Mouse (Mus musculus): Measurements from ENCODE around the gene Hs3st5. TPM values are rescaled to one million over a fixed set of nuclear protein-coding genes. Genes with fewer than 3 reads are reported as not detected.

Gene Hs3st5
- polyA plus RNA-seq, 1 experiment from 2014 or later: 0.13 TPM

- Histone ChIP-seq H3K9me3 (replicated peaks; ENCODE audit: control insufficient read depth, low read length) (no peaks in the 10 kb centered on the region), H3K4me1 (ENCODE audit: control insufficient read depth, insufficient read depth, low read length) (no peaks in the 10 kb centered on the region), H3K36me3 (ENCODE audit: control insufficient read depth, insufficient read depth, low read length) (no peaks in the 10 kb centered on the region), H3K27ac (ENCODE audit: low read depth, low read length) (no peak overlapping the region), H3K4me2 (no peak overlapping the region), H3K9ac (ENCODE audit: low read depth, low read length) (no peak overlapping the region), H3K27me3 (ENCODE audit: control insufficient read depth, insufficient read depth, low read length) (no peaks in the 10 kb centered on the region), H3K4me3 (ENCODE audit: low read depth, low read length) (no peak overlapping the region)
- no peak for ATAC-seq (replicated peaks; ENCODE audit: insufficient number of reproducible peaks, low FRiP score, low TSS enrichment)
- WGBS (ENCODE audit: insufficient replicate concordance): 73% methylated on average over 1 of the region's 1 CpGs
These were observed 13.0 kb upstream of the Hs3st5 start for GRCm38 (mm10) chr10:36493566-36493965.

GRCm38 (mm10) chr10:36499713-36500112 lies 6.9 kb upstream of the Hs3st5 start:
- WGBS (ENCODE audit: insufficient replicate concordance): 90% methylated on average over 1 of the region's 1 CpGs
- ATAC-seq (replicated peaks; ENCODE audit: insufficient number of reproducible peaks, low FRiP score, low TSS enrichment): no peak
- no peak overlapping the region for H3K4me2 ChIP-seq
- no peaks in the 10 kb centered on the region for H3K27me3 ChIP-seq (ENCODE audit: control insufficient read depth, insufficient read depth, low read length)
- H3K4me3 ChIP-seq (ENCODE audit: low read depth, low read length): no peak overlapping the region
- no peaks in the 10 kb centered on the region for H3K9me3 ChIP-seq (replicated peaks; ENCODE audit: control insufficient read depth, low read length)
- no peaks in the 10 kb centered on the region for H3K4me1 ChIP-seq (ENCODE audit: control insufficient read depth, insufficient read depth, low read length)
- no peak overlapping the region for H3K27ac ChIP-seq (ENCODE audit: low read depth, low read length)
- no peak overlapping the region for H3K9ac ChIP-seq (ENCODE audit: low read depth, low read length)
- no peaks in the 10 kb centered on the region for H3K36me3 ChIP-seq (ENCODE audit: control insufficient read depth, insufficient read depth, low read length)

GRCm38 (mm10) chr10:36506033-36506726 lies 434 bp upstream of the Hs3st5 start:
- Histone ChIP-seq H3K4me3 (ENCODE audit: low read depth, low read length) (peak overlapping the region; percentile 59), H3K4me1 (ENCODE audit: control insufficient read depth, insufficient read depth, low read length) (no peaks in the 10 kb centered on the region; the same call in 1 of the 2 replicates), H3K4me2 (peak overlapping the region; percentile 93), H3K27me3 (ENCODE audit: control insufficient read depth, insufficient read depth, low read length) (peaks cover 25% of the 10 kb centered on the region), H3K9me3 (replicated peaks; ENCODE audit: control insufficient read depth, low read length) (no peaks in the 10 kb centered on the region), H3K9ac (ENCODE audit: low read depth, low read length) (no peak overlapping the region), H3K36me3 (ENCODE audit: control insufficient read depth, insufficient read depth, low read length) (no peaks in the 10 kb centered on the region), H3K27ac (ENCODE audit: low read depth, low read length) (no peak overlapping the region)
- peak; percentile 33 for ATAC-seq (replicated peaks; ENCODE audit: insufficient number of reproducible peaks, low FRiP score, low TSS enrichment)
- 9% methylated on average over 13 of the region's 13 CpGs for WGBS (ENCODE audit: insufficient replicate concordance)

- Histone ChIP-seq H3K4me2 (peak overlapping the region; percentile 93), H3K9ac (ENCODE audit: low read depth, low read length) (no peak overlapping the region), H3K9me3 (replicated peaks; ENCODE audit: control insufficient read depth, low read length) (no peaks in the 10 kb centered on the region), H3K4me3 (ENCODE audit: low read depth, low read length) (peak overlapping the region; percentile 59), H3K4me1 (ENCODE audit: control insufficient read depth, insufficient read depth, low read length) (no peaks in the 10 kb centered on the region; the same call in 1 of the 2 replicates), H3K27me3 (ENCODE audit: control insufficient read depth, insufficient read depth, low read length) (peaks cover 25% of the 10 kb centered on the region), H3K36me3 (ENCODE audit: control insufficient read depth, insufficient read depth, low read length) (no peaks in the 10 kb centered on the region), H3K27ac (ENCODE audit: low read depth, low read length) (no peak overlapping the region)
- 0 out of 2 replicates have a peak, but pooled peaks have one; percentile 49 for ATAC-seq (replicated peaks; ENCODE audit: insufficient number of reproducible peaks, low FRiP score, low TSS enrichment)
- 0% methylated on average over 15 of the region's 15 CpGs for whole genome bisulfite sequencing (ENCODE audit: insufficient replicate concordance)
These were observed 899 bp downstream of the Hs3st5 start for GRCm38 (mm10) chr10:36507556-36507870.

- Histone ChIP-seq H3K4me3 (ENCODE audit: low read depth, low read length) (peak overlapping the region; percentile 59), H3K4me1 (ENCODE audit: control insufficient read depth, insufficient read depth, low read length) (no peaks in the 10 kb centered on the region; the same call in 1 of the 2 replicates), H3K9ac (ENCODE audit: low read depth, low read length) (no peak overlapping the region), H3K4me2 (peak overlapping the region; percentile 93), H3K27ac (ENCODE audit: low read depth, low read length) (no peak overlapping the region), H3K9me3 (replicated peaks; ENCODE audit: control insufficient read depth, low read length) (no peaks in the 10 kb centered on the region), H3K36me3 (ENCODE audit: control insufficient read depth, insufficient read depth, low read length) (no peaks in the 10 kb centered on the region), H3K27me3 (ENCODE audit: control insufficient read depth, insufficient read depth, low read length) (peaks cover 25% of the 10 kb centered on the region)
- ATAC-seq (replicated peaks; ENCODE audit: insufficient number of reproducible peaks, low FRiP score, low TSS enrichment): no peak
- 2% methylated on average over 18 of the region's 18 CpGs for WGBS (ENCODE audit: insufficient replicate concordance)
These were observed 1.5 kb downstream of the Hs3st5 start for GRCm38 (mm10) chr10:36507991-36508546.

- no peaks in the 10 kb centered on the region; the same call in 1 of the 2 replicates for H3K4me1 ChIP-seq (ENCODE audit: control insufficient read depth, insufficient read depth, low read length)
- H3K27ac ChIP-seq (ENCODE audit: low read depth, low read length): no peak overlapping the region
- peaks cover 25% of the 10 kb centered on the region for H3K27me3 ChIP-seq (ENCODE audit: control insufficient read depth, insufficient read depth, low read length)
- no peaks in the 10 kb centered on the region for H3K9me3 ChIP-seq (replicated peaks; ENCODE audit: control insufficient read depth, low read length)
- H3K4me2 ChIP-seq: no peak overlapping the region
- WGBS (ENCODE audit: insufficient replicate concordance): 69% methylated on average over 4 of the region's 4 CpGs
- H3K36me3 ChIP-seq (ENCODE audit: control insufficient read depth, insufficient read depth, low read length): no peaks in the 10 kb centered on the region
- H3K4me3 ChIP-seq (ENCODE audit: low read depth, low read length): no peak overlapping the region
- no peak for ATAC-seq (replicated peaks; ENCODE audit: insufficient number of reproducible peaks, low FRiP score, low TSS enrichment)
- H3K9ac ChIP-seq (ENCODE audit: low read depth, low read length): no peak overlapping the region
These were observed 2.9 kb downstream of the Hs3st5 start for GRCm38 (mm10) chr10:36509477-36509876.

- H3K4me3 ChIP-seq (ENCODE audit: low read depth, low read length): no peak overlapping the region
- H3K4me1 ChIP-seq (ENCODE audit: control insufficient read depth, insufficient read depth, low read length): no peaks in the 10 kb centered on the region
- H3K4me2 ChIP-seq: no peak overlapping the region
- H3K36me3 ChIP-seq (ENCODE audit: control insufficient read depth, insufficient read depth, low read length): no peaks in the 10 kb centered on the region
- H3K27me3 ChIP-seq (ENCODE audit: control insufficient read depth, insufficient read depth, low read length): no peaks in the 10 kb centered on the region
- no peaks in the 10 kb centered on the region for H3K9me3 ChIP-seq (replicated peaks; ENCODE audit: control insufficient read depth, low read length)
- H3K27ac ChIP-seq (ENCODE audit: low read depth, low read length): no peak overlapping the region
- no peak overlapping the region for H3K9ac ChIP-seq (ENCODE audit: low read depth, low read length)
- no peak for ATAC-seq (replicated peaks; ENCODE audit: insufficient number of reproducible peaks, low FRiP score, low TSS enrichment)
These were observed 17.3 kb downstream of the Hs3st5 start for GRCm38 (mm10) chr10:36523881-36524280.

- no peak overlapping the region for H3K27ac ChIP-seq (ENCODE audit: low read depth, low read length)
- no peaks in the 10 kb centered on the region for H3K36me3 ChIP-seq (ENCODE audit: control insufficient read depth, insufficient read depth, low read length)
- no peak overlapping the region for H3K4me2 ChIP-seq
- no peak overlapping the region for H3K9ac ChIP-seq (ENCODE audit: low read depth, low read length)
- WGBS (ENCODE audit: insufficient replicate concordance): 86% methylated on average over 4 of the region's 4 CpGs
- no peak overlapping the region for H3K4me3 ChIP-seq (ENCODE audit: low read depth, low read length)
- no peaks in the 10 kb centered on the region for H3K9me3 ChIP-seq (replicated peaks; ENCODE audit: control insufficient read depth, low read length)
- ATAC-seq (replicated peaks; ENCODE audit: insufficient number of reproducible peaks, low FRiP score, low TSS enrichment): no peak
- no peaks in the 10 kb centered on the region for H3K27me3 ChIP-seq (ENCODE audit: control insufficient read depth, insufficient read depth, low read length)
- H3K4me1 ChIP-seq (ENCODE audit: control insufficient read depth, insufficient read depth, low read length): no peaks in the 10 kb centered on the region
These were observed 27.2 kb downstream of the Hs3st5 start for GRCm38 (mm10) chr10:36533633-36534335.

Measured in heart, embryonic 11.5 days (tissue).